Mouse (Mus musculus): ENCODE measurements around the gene Rsbn1.

The Rsbn1 gene

GRCm38 (mm10) chr3:103914010-103914669 lies at the start of gene Rsbn1:
Gene Rsbn1 (plus strand): TSS chr3:103914120.
- DNase-seq (ENCODE audit: extremely low spot score, low read depth, low spot score): peak; percentile 91

- DNase-seq (ENCODE audit: extremely low spot score, low read depth, low spot score): no peak
These were observed 49.7 kb upstream of the Rsbn1 start for GRCm38 (mm10) chr3:103864200-103864599.

DNA sequence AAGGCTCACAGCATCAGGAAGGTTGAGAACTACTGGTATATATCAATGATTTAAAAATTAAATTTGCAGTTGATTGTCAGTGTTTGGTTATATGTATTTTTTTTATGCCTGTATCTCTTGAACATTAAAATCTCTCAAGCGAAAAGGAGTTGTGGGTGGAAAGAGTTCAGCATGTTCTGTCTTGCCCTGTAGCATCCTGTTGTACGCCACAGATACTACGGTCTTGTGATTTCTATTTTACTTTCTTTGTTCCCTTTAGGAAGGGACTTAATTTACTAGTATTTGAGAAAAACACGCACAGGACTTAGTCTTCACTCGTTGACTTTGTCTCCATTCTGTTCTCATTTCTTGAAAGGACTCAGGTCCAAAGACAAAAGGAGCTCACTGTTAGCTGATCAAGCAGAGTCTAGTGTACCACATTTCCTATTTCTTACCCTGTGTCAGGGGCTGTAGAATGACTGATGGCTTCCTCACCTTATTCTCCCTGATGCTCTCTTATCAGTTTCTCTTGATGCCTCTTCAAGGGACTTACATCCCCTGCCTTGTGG lies 46.4 kb upstream of the Rsbn1 start:
- no peak for DNase-seq (ENCODE audit: extremely low spot score, low read depth, low spot score)

DNA sequence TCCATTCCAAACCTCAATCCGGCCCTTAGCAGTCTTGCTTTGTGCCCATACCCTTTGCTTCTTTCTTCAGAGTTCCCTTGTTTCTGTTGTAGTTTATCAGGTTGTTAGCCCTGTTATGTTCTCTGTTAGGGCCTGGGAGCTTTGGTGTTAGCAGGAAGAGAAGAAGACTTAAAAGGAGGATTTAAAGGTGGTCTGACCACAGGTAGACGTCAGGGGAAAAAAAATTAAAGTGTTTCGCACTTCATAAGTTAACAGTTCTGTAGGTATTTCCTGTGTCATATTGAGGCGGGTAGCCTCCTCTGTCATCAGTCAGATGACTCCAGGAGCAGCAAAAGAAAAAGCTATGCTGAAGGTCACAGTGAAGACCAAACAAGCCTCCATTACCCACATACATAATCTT lies 45.9 kb upstream of the Rsbn1 start:
- no peak for DNase-seq (ENCODE audit: extremely low spot score, low read depth, low spot score)

GRCm38 (mm10) chr3:103872663-103873098 lies 41.2 kb upstream of the Rsbn1 start:
- no peak for DNase-seq (ENCODE audit: extremely low spot score, low read depth, low spot score)

GRCm38 (mm10) chr3:103874329-103874728 lies 39.6 kb upstream of the Rsbn1 start:
- no peak for DNase-seq (ENCODE audit: extremely low spot score, low read depth, low spot score)

- no peak for DNase-seq (ENCODE audit: extremely low spot score, low read depth, low spot score)
These were observed 28.0 kb upstream of the Rsbn1 start for GRCm38 (mm10) chr3:103885946-103886345.

GRCm38 (mm10) chr3:103887581-103887980 lies 26.3 kb upstream of the Rsbn1 start:
- peak; percentile 10 for DNase-seq (ENCODE audit: extremely low spot score, low read depth, low spot score)

GRCm38 (mm10) chr3:103893374-103893773 lies 20.5 kb upstream of the Rsbn1 start:
- no peak for DNase-seq (ENCODE audit: extremely low spot score, low read depth, low spot score)

DNA sequence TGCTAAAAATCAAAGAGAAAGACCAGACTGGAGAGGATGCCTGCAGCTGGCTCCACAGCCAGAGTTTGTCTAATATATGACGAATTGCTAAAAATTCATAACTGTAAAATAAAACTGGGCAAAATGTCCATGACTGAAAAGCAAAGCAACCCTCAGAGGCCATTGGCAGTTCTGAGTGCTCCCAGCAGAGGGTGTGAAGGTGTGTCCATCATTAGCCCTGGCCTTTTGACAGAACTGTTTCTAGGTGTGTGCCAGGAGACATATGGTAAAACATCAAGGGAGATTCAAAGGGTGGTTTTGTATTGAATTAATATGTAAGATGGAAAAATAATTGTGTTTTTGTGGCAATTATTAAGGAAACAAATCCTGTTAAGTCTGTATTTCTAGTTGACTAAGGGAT lies 9.2 kb upstream of the Rsbn1 start:
- DNase-seq (ENCODE audit: extremely low spot score, low read depth, low spot score): no peak

DNA sequence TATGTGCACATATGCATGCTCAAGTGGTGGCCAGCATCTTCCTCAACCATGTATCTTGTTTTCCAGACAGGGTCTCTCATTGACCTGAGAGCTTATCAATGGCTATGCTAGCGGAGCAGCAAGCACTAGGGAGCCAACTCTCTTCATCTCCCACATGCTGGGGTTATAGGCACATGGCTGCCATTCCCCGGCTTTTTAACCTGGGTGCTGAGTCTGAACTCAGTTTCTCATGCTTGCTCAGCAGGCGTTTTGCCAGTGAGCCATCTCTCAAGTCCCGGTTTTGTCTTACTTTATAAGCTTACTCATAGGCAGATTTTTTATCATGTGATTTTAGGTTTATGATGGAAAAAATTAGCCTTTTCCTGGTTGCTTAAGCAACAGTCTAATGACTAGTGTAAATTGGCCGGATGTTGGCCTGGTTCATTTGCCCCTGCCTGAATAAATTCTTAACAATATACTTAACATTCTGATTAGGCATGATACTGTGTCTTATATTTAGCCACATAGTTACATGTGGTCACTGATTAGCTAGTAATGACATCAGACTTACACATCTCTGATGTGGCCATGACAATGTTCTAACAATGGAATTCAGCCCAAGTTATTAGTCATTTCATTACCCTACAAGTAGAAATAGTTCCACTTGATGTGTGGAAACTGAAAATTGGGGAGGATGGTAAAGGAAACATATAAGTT lies 6.4 kb upstream of the Rsbn1 start:
- DNase-seq (ENCODE audit: extremely low spot score, low read depth, low spot score): no peak

DNA sequence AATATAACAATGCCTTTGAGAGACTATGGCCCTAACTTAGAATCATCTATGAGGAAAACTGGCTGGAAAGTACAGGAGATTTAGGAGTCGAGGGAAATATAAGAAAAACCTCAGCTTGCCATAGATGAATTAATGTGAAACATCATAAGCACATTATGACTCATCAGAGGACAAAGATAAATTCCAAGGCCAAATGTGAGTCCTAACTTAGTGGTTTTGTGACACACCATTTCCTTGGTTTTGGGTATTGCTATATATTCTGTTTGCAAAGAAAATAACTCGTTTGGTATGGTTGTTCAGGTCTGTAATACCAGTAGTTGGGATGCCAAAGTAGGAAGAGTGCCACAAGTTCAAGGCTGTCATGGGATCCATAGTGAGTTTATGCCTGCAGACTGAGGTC lies 5.1 kb upstream of the Rsbn1 start:
- no peak for DNase-seq (ENCODE audit: extremely low spot score, low read depth, low spot score)

GRCm38 (mm10) chr3:103913451-103913961 lies 414 bp upstream of the Rsbn1 start:
- DNase-seq (ENCODE audit: extremely low spot score, low read depth, low spot score): no peak

- DNase-seq (ENCODE audit: extremely low spot score, low read depth, low spot score): no peak
These were observed 1.0 kb downstream of the Rsbn1 start for GRCm38 (mm10) chr3:103914732-103915508.

DNA sequence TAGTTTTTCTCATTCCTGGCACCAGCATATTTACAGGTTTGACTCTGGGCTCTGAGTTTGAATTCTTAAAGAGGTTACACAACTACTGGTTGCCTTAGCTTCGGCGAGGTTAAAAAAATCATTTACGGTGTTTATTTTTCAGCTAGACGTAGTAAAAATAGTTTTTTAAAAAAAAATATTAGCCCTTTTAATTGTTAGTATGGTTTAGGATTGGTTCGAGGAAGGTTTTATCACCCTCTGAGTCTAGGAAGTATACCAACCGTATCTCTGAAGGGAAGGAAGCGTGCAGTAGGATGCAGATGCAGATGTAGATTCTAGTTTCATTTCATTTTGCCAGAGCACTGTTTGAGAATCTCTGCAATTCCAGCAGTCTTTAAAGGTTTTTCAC lies 1.6 kb downstream of the Rsbn1 start:
- DNase-seq (ENCODE audit: extremely low spot score, low read depth, low spot score): no peak

DNA sequence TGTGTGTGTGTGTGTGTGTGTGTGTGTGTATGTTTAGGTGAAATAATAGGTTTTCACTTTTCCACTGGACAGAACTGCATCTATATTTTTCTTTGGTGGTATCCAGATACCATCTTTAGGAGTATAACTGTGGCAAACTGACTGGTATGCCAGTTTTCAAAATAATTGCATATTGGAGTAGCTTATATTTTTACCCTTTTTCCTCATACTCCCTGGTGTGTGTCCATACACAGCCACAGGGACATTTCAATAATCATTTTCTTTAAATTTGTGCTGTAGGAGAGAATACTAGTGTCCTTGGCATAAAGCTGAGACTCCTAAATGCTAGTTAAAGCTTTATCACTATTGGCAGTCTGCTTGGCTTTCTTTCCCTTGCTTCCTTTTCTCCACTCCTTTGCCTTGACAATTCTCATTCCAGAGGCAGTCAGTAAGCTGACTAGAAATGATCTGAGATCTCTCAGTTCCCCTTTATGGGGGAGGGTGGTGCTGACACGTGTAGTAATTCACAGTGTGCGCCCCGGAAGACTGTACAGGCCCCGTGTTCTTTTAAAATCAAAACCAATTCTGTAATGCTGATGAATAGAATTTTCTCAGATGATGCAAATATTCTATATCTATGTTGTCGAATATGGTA lies 2.4 kb downstream of the Rsbn1 start:
- no peak for DNase-seq (ENCODE audit: extremely low spot score, low read depth, low spot score)

- DNase-seq (ENCODE audit: extremely low spot score, low read depth, low spot score): no peak
These were observed 2.9 kb downstream of the Rsbn1 start for GRCm38 (mm10) chr3:103916839-103917237.

GRCm38 (mm10) chr3:103920094-103920493 lies 6.2 kb downstream of the Rsbn1 start:
- no peak for DNase-seq (ENCODE audit: extremely low spot score, low read depth, low spot score)

GRCm38 (mm10) chr3:103925302-103925701 lies 11.4 kb downstream of the Rsbn1 start:
- no peak for DNase-seq (ENCODE audit: extremely low spot score, low read depth, low spot score)

DNA sequence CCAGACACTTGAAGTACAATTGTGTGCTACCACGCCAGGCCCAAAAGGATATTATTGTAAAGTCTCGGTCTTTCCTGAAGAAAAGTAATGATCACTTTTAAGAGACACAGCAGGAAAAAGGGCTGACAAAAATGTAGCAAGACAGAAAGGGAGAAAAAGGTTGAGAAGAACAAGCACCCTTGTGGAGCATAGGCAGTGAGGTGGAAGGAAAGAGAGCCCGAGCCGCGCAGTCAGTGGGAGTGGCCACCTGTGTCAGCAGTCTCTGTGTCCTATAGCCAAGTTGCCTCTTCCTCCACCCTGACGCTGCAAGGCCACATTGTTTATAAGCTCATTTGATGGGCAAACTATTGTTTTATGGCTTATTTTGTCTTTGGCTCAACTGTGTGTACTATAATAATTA lies 13.6 kb downstream of the Rsbn1 start:
- DNase-seq (ENCODE audit: extremely low spot score, low read depth, low spot score): no peak
